Mouse (Mus musculus) frontal cortex, adult 2 months (tissue): ENCODE measurements at regions not wholly inside any gene's neighbourhood (a gene's known extent, or its start where the extent isn't known, plus 50 kb on each side); places are given as distances from the start of the nearest gene placed in this dataset.
A peak's percentile ranks its signal among the peaks of the same experiment; 100 is the strongest.

Experiments
- DNase-seq, 2 experiments: peaks; one replicate each; pipeline ENCODE4 v3.0.0; 2022; ENCODE audit warnings: low spot score in 1 of 2; ENCODE audit errors: extremely low spot score in 1 of 2

- no peak for DNase-seq
Measured at GRCm38 (mm10) chr16:87783561-87784304, 85.0 kb downstream of the Bach1 start.

DNA sequence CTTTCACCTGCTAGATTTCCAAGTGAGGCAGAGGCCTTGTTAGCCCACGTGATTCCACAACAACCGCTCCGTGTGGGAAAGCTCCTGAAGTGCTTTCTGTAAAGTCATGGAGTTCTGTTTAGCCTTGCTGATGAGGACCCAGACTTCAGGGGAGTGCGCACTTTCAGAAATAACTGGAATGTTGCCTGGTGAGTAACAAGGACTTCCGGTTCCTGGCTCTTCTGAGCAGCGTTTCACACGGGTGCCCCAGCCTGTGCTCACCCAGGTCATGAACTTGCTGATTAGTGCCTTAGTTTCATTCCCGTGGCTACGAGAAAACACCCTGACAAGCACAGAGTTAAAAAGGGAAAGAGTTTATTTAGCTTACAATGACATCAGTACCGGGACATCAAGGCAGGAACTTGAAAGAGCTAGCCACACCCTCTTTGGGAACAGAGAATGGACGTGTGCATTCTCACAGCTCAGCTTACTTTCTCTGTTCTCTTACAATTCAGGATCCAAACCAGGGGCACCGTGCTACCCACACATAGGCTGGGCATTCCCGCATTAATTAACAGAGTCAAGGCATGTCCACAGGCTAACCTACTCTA lies 85.8 kb downstream of the Bach1 start:
- DNase-seq = no peak

DNA sequence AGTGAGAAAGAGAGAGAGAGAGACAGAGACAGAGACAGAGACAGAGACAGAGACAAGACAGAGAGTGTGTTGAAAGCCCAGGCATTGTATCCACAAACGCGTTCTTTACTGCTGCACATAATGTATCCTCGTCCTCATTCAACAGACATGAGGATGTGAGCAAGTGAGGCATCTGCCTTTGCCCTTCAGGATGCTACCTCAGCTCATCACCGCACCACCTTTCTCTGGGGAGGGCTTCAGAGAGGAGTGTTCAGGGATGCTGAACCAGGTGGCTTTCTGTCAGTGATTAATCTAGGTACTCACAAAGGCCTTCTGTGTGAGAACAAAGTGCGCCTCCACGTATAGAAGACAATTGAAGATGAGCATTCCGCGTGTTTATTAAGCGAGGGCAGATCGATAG lies 90.8 kb downstream of the Bach1 start:
- no peak for DNase-seq

DNA sequence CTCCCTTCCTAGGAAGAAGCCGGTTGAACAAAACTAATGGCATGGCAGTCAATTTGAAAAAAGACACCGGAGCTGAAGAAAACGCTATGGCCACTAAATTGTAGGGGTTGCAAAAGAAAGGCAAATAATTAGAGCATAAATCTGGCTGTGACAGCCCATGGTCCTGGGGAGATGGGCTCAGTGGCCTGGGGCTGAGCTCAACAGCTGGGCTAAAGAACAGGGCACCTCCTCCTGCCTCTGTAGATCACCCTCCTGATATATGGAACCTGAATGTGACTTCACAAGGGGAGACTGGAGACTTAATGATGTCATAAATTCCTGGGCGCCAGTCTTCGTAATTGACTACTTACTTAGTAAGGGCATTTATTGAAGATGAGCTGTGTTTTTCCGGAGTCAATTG lies 91.2 kb downstream of the Bach1 start:
- no peak for DNase-seq

GRCm38 (mm10) chr16:87796514-87797248 lies 97.9 kb downstream of the Bach1 start:
- DNase-seq = peak; percentile 12 to 55

DNA sequence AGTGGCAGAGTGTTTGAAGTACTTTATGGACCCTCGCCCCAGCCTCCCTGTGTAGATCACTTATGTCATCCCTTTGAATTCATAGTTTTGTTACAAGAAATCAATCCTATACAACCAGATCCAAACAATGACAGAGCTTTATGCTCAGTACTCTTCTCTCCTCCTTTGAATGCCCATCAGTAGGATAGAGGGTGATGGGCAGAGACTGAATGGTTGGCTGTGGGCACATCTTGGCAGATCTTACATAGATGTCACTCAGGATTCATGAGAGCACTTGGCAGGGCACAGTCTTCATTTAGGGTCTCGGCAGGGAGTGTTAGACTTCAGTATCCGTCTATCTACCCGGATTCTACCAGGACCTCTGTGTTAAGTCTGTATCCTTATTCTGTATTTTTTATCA lies 103.6 kb downstream of the Bach1 start:
- no peak for DNase-seq

DNA sequence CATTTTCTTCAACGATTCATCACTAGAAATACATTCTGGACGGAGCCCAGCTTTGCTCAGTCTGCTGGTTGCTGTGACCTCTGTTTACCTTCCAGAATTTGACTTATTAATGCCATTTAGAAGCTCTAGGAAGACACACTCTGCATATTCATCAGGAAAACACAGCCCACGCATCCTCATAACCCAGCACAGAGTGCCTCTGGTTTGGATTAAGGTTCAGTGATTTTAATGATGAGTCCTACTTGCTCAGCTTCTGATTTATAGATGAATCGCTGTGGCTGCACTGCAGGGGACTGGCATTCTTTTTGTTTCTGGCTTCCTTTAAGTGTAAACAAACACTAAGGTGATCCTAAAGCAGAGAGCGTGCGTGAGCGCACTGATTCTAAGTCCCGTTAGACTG lies 118.8 kb downstream of the Bach1 start:
- no peak for DNase-seq

GRCm38 (mm10) chr16:87834296-87834695 lies 135.6 kb downstream of the Bach1 start:
- no peak for DNase-seq

- peak; percentile 53 to 92 for DNase-seq
Measured at GRCm38 (mm10) chr16:87840949-87841546, 142.3 kb downstream of the Bach1 start.
